13 mouse cellular contexts compared by ENCODE assay signal in the genomic region with DNA sequence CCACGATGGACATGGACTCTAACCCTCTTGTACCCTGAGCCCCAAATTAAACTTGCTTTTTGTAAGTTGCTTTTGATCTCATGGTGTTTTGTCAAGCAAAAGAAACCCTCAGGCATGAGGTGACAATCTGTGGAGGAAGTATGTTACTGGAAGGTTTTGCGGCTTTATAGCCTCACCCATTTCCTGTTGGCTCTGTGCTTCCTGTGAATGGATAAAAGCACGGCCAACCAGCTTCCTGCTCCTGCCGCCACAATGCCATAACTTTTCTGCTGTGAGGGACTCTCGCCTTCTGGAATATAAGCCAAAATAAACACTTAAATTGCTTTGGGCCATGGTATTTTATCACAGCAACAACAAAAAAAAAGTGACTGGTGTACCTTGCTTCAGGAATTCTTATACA. TPM values are rescaled to one million over a fixed set of nuclear protein-coding genes. Genes with fewer than 3 reads are reported as not detected.
A peak's percentile ranks its signal among the peaks of the same experiment; 100 is the strongest.
DNase-seq lines count a peak whose midpoint lies in the region; ATAC-seq and TF ChIP-seq lines count a peak whose summit lies in the region.
"Had no signal": no experiment of that assay in that cellular context is flagged by ENCODE, and none has a peak within 500 bp of the region (broad histone marks: within the 10 kb centered on the region; RNA-seq: fewer than 3 reads in every experiment).

No protein-coding gene starts in this region.

- no peak overlapping the region for H3K4me3 ChIP-seq in kidney, adult 2 months (ENCODE audit: insufficient read depth, low read depth, low read length)
- H3K4me3 ChIP-seq in megakaryocyte, embryonic 14.5 days (replicated peaks): peak overlapping the region; percentile 70
- H3K4me3 ChIP-seq: hindbrain, embryonic 15.5 days; left cerebral cortex, adult 2 months had no signal

- no peak for TF ChIP-seq CTCF in kidney, adult 2 months (conservative IDR thresholded peaks at IDR 0.05; ENCODE audit: insufficient read depth, insufficient read length, low read depth, low read length)

- peaks cover 57% of the 10 kb centered on the region for H3K9me3 ChIP-seq in megakaryocyte, embryonic 14.5 days
- H3K9me3 ChIP-seq: hindbrain, embryonic 15.5 days had no signal

- no peak for ATAC-seq in megakaryocyte-erythroid progenitor cell, adult 5-6 weeks (replicated peaks; ENCODE audit: low FRiP score, low TSS enrichment, poor library complexity, severe bottlenecking)
- ATAC-seq: forebrain, embryonic 16.5 days; midbrain, embryonic 16.5 days had no signal

- peak; percentile 42 for DNase-seq in kidney, adult 2 months
- no peak for DNase-seq in kidney, postnatal 25 days
- DNase-seq in T-cell, adult 2 months (ENCODE audit: low spot score): peak; percentile 34
- peak; percentile 6 to 14 for DNase-seq in heart, postnatal 10 days
- DNase-seq in cerebellum, postnatal 14 days: no peak
- DNase-seq in gastrocnemius, postnatal 10 days: no peak

- H3K27me3 ChIP-seq in kidney, adult 2 months (replicated peaks; ENCODE audit: control insufficient read depth, insufficient read depth, low read length): no peaks in the 10 kb centered on the region
- peaks cover 21% of the 10 kb centered on the region for H3K27me3 ChIP-seq in megakaryocyte, embryonic 14.5 days (replicated peaks)
- H3K27me3 ChIP-seq: hindbrain, embryonic 15.5 days had no signal

- H3K4me1 ChIP-seq in kidney, adult 2 months (ENCODE audit: control insufficient read depth, insufficient read depth, low read length): no peaks in the 10 kb centered on the region
- H3K4me1 ChIP-seq in megakaryocyte, embryonic 14.5 days: peaks cover 6% of the 10 kb centered on the region
- H3K4me1 ChIP-seq: hindbrain, embryonic 15.5 days had no signal

- intact Hi-C loops in heart, postnatal 10 days (cut with DNase I): no loop called here

- 33% methylated on average over 5 of the region's 5 CpGs for WGBS in kidney, adult 2 months

- TF ChIP-seq POLR2A in kidney, adult 2 months (IDR thresholded peaks at IDR 0.05; ENCODE audit: low read depth, low read length): no peak

- no peaks in the 10 kb centered on the region for H3K36me3 ChIP-seq in kidney, adult 2 months (ENCODE audit: control insufficient read depth, insufficient read depth, low read length)
- H3K36me3 ChIP-seq in megakaryocyte, embryonic 14.5 days (replicated peaks; ENCODE audit: low read length): no peaks in the 10 kb centered on the region
- H3K36me3 ChIP-seq: hindbrain, embryonic 15.5 days had no signal

- no peak overlapping the region for H3K27ac ChIP-seq in kidney, adult 2 months (ENCODE audit: insufficient read depth, low read depth, low read length)
- H3K27ac ChIP-seq: hindbrain, embryonic 15.5 days; left cerebral cortex, adult 2 months; liver, embryonic 14.5 days had no signal

RNA-seq across cellular contexts. Expression of a gene that starts 48.6 kb away (rescaled TPM):
- 136 and 225 TPM in 2 replicates for polyA plus RNA-seq in kidney, adult 2 months (2012; rRNA removed)
- total RNA-seq in heart, postnatal 10 days (2021): 100 to 1,000 TPM; 305 TPM
- 17.1 and 27.3 TPM in 2 replicates for polyA plus RNA-seq in megakaryocyte, embryonic 14.5 days (2012; ENCODE audit: insufficient read depth, low replicate concordance)
- 132 and 143 TPM in 2 replicates for total RNA-seq in megakaryocyte-erythroid progenitor cell, adult 5-6 weeks (2014; fragmentation: Nextera tagmentation)
- 106 and 202 TPM in 2 replicates for total RNA-seq in megakaryocyte-erythroid progenitor cell, adult 5-6 weeks (2017)
- total RNA-seq in gastrocnemius, postnatal 10 days (2021): 100 to 1,000 TPM; 251 to 261 TPM

RNA-seq across cellular contexts. Expression of a gene that starts 48.9 kb away (rescaled TPM):
- polyA plus RNA-seq in kidney, adult 2 months (2012; rRNA removed): 3.7 and 6.9 TPM in 2 replicates
- 10 to 100 TPM; 34.3 to 36.1 TPM for total RNA-seq in heart, postnatal 10 days (2021)
- 16.3 and 47.6 TPM in 2 replicates for polyA plus RNA-seq in megakaryocyte, embryonic 14.5 days (2012; ENCODE audit: insufficient read depth, low replicate concordance)
- 38.6 and 40.1 TPM in 2 replicates for total RNA-seq in megakaryocyte-erythroid progenitor cell, adult 5-6 weeks (2014; fragmentation: Nextera tagmentation)
- 52.7 and 63.8 TPM in 2 replicates for total RNA-seq in megakaryocyte-erythroid progenitor cell, adult 5-6 weeks (2017)
- 10 to 100 TPM; 35.5 to 39.0 TPM for total RNA-seq in gastrocnemius, postnatal 10 days (2021)

Comparison
In these comparisons a context has a peak if more than half of its experiments do, and no peak if none do; other contexts are left out.
1. DNase-seq: peak in kidney, adult 2 months (single experiment), T-cell, adult 2 months (single experiment) and heart, postnatal 10 days (2 of 2); none in kidney, postnatal 25 days (0 of 2), cerebellum, postnatal 14 days (0 of 2) and gastrocnemius, postnatal 10 days (single experiment).